In the genomic region with DNA sequence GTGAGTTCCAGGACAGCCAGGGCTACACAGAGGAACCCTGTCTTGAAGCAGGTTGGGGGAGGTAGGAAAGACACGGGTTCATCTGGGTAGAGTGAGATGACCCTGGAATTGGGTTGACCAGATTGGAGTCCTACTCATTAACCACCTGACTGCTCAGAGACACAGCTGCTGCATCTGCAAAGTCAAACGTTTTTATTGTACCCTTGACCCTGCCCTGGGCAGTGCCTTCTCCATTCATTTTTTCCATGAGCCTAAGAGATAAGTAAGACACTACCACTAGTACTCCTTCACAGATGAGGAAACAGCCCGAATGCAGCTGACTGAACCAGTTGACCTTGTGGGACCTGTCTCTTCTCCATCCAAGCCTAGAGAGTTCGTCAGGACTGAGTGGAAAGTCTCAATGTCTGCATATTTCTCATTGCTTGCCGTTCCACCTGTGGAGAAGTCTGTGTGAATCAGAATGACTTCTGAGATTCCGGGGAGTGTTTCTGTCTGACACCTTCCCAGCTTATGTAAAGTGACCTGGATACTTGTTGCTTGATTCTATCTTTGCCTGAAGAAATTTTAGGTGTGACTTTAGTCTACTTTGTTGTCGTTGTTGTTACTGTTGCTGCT, we compare ENCODE assay signal across 26 mouse cellular contexts. TPM values are rescaled to one million over a fixed set of nuclear protein-coding genes. Genes with fewer than 3 reads are reported as not detected.
DNase-seq lines count a peak whose midpoint lies in the region; ATAC-seq and TF ChIP-seq lines count a peak whose summit lies in the region.
"Had no signal": no experiment of that assay in that cellular context is flagged by ENCODE, and none has a peak within 500 bp of the region (broad histone marks: within the 10 kb centered on the region; RNA-seq: fewer than 3 reads in every experiment).

No protein-coding gene starts in this region.

- H3K4me1 ChIP-seq in small intestine, adult 2 months (ENCODE audit: control insufficient read depth, insufficient read depth, insufficient read length, low read length): no peaks in the 10 kb centered on the region; the same call in 1 of the 2 replicates
- H3K4me1 ChIP-seq: embryonic facial prominence, embryonic 12.5 days; embryonic facial prominence, embryonic 15.5 days; forebrain, embryonic 12.5 days; forebrain, embryonic 15.5 days; heart, embryonic 10.5 days; heart, embryonic 13.5 days had no signal

- no peak overlapping the region for H3K4me3 ChIP-seq in small intestine, adult 2 months (ENCODE audit: low read depth, low read length)
- H3K4me3 ChIP-seq: embryonic facial prominence, embryonic 12.5 days; embryonic facial prominence, embryonic 15.5 days; forebrain, embryonic 12.5 days; forebrain, embryonic 15.5 days; heart, adult 2 months; heart, embryonic 10.5 days; heart, embryonic 13.5 days had no signal

- H3K27me3 ChIP-seq in Patski: no peaks in the 10 kb centered on the region
- H3K27me3 ChIP-seq in small intestine, adult 2 months (ENCODE audit: control insufficient read depth, insufficient read depth, low read length): no peaks in the 10 kb centered on the region
- H3K27me3 ChIP-seq: embryonic facial prominence, embryonic 12.5 days; embryonic facial prominence, embryonic 15.5 days; forebrain, embryonic 12.5 days; forebrain, embryonic 15.5 days; heart, embryonic 13.5 days had no signal

- H3K36me3 ChIP-seq in small intestine, adult 2 months (ENCODE audit: control insufficient read depth, insufficient read depth, low read length): no peaks in the 10 kb centered on the region
- H3K36me3 ChIP-seq: embryonic facial prominence, embryonic 12.5 days; embryonic facial prominence, embryonic 15.5 days; forebrain, embryonic 12.5 days; forebrain, embryonic 15.5 days; heart, embryonic 10.5 days; heart, embryonic 13.5 days had no signal

- CTCF ChIA-PET in Patski (lab: Charles Lee): no interaction called here

- POLR2A ChIA-PET in Patski (lab: Charles Lee): interaction anchor here (1.2 kb wide), 1 partner anchor 10 kb away, joined by 3 read pairs; no protein-coding TSS in a partner anchor

- in situ Hi-C loops in Patski (cut with MboI; ENCODE audit: low pct_unique_long_range_greater_than_20kb): no loop called here

- H3K27ac ChIP-seq in small intestine, adult 2 months (ENCODE audit: insufficient read depth, low read depth, low read length): peak overlapping the region; percentile 59
- H3K27ac ChIP-seq: embryonic facial prominence, embryonic 12.5 days; embryonic facial prominence, embryonic 15.5 days; forebrain, embryonic 12.5 days; forebrain, embryonic 15.5 days; heart, adult 2 months; heart, embryonic 10.5 days; heart, embryonic 13.5 days; hindbrain, embryonic 14.5 days; hindbrain, postnatal 0 days had no signal

- TF ChIP-seq POLR2A in small intestine, adult 2 months (IDR thresholded peaks at IDR 0.05; ENCODE audit: low read depth, low read length): no peak

- ATAC-seq in Patski: peak; percentile 74
- ATAC-seq: forebrain, embryonic 15.5 days; hindbrain, postnatal 0 days had no signal

- TF ChIP-seq CTCF in Patski (IDR thresholded peaks at IDR 0.05): no peak
- TF ChIP-seq CTCF in small intestine, adult 2 months (IDR thresholded peaks at IDR 0.05; ENCODE audit: extremely low read depth, insufficient read length, insufficient replicate concordance, low read depth, low read length): no peak

- peak; percentile 62 for DNase-seq in kidney, adult 11 months
- DNase-seq in kidney, postnatal 4 days: no peak
- peak; percentile 76 for DNase-seq in kidney, adult 9 months
- DNase-seq in kidney, postnatal 10 days: no peak
- peak; percentile 44 for DNase-seq in Patski (ENCODE audit: low read depth, low spot score)
- no peak for DNase-seq in spleen, postnatal 14 days (ENCODE audit: low spot score in 2 of 2)
- no peak for DNase-seq in left cerebral cortex, adult 18-20 months (ENCODE audit: low spot score in 2 of 2)
- DNase-seq: adrenal gland, adult 2 months; adrenal gland, postnatal 14 days; cerebellum, adult 11 months; cerebellum, adult 2 months; cerebellum, adult 9-11 months; cerebellum, postnatal 25 days; gastrocnemius, postnatal 25 days; heart, adult 2 months; heart, postnatal 14 days; heart, postnatal 4 days had no signal

- 53% methylated on average over 7 of the region's 7 CpGs for WGBS in small intestine, adult 2 months

RNA-seq across cellular contexts. Expression of a gene that starts 18.0 kb away (rescaled TPM):
- 51.0 TPM for polyA plus RNA-seq in Patski (2021)
- polyA plus RNA-seq in small intestine, adult 2 months (2012; rRNA removed): 2.6 and 9.6 TPM in 2 replicates
- 10 to 100 TPM; 55.8 to 57.6 TPM for total RNA-seq in left cerebral cortex, adult 18-20 months (2021)

RNA-seq across cellular contexts. Expression of a gene that starts 41.0 kb away (rescaled TPM):
- polyA plus RNA-seq in Patski (2021): 6.3 TPM
- polyA plus RNA-seq in small intestine, adult 2 months (2012; rRNA removed): 76.5 and 98.7 TPM in 2 replicates
- total RNA-seq in left cerebral cortex, adult 18-20 months (2021): 10 to 100 TPM; 13.8 to 17.2 TPM

Comparison
In these comparisons a context has a peak if more than half of its experiments do, and no peak if none do; other contexts are left out.
1. DNase-seq: peak in kidney, adult 11 months (single experiment), kidney, adult 9 months (single experiment) and Patski (single experiment); none in kidney, postnatal 4 days (0 of 2), kidney, postnatal 10 days (single experiment), spleen, postnatal 14 days (0 of 2) and left cerebral cortex, adult 18-20 months (0 of 2).
2. RNA of a gene that starts 41.0 kb away (polyA plus RNA-seq): 76.5 to 98.7 TPM in small intestine, adult 2 months; 6.3 TPM in Patski (single experiment); every median in the first group is over 10 times any median in the second.